Mouse (Mus musculus): Measurements from ENCODE around the gene Gm40193.

DNA sequence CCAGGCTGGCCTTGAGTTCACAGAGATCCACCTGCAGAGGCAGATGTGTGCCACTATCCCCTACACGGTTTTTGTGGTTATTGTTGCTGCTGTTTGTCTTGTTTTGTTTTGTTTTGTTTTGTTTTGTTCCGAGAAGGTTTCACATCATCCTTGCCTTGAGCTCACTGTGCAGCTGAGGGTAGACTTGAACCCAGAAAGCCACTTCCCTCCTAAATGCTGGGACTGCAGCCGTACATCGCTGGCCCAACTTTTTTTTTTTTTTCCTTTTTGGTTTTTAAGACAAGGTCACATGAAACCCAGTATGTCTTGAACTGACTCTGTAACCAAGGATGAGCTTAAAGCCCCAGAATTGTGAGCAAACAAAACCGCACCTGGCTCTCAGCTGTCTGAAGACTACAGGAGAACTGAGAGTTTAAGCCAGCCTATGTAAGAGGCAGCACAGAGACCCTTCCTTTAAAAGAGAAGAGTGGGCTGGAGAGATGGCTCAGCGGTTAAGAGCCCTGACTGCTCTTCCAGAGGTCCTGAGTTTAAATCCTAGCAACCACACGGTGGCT lies 25.7 kb downstream of the Gm40193 start:
- TF ChIP-seq CTCF (IDR thresholded peaks at IDR 0.05; ENCODE audit: borderline replicate concordance, extremely low read depth, insufficient read depth, insufficient read length) (no peak), POLR2A (IDR thresholded peaks at IDR 0.05; ENCODE audit: borderline replicate concordance, extremely low read depth, insufficient read depth, insufficient read length, poor library complexity, severe bottlenecking) (no peak)
